ENCODE assay signal across 15 mouse cellular contexts in the genomic region with DNA sequence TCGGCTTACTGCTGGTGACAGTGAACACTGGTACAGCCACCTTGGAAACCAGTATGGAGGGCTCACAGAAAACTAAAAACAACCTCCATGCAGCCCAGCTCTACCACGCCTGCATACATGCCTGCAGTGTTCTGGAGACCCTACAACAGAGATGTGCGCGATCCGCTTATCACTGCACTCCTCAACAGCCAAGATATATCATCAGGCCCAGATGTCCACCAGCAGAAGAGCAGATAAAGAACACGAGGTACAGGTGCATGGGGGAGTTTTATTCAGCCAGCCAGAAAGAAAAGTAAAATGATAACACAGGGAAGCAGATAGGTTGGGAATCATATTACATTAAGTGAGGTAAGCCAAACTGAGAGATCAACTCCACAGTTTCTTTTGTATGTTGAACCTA.
"Had no signal": no experiment of that assay in that cellular context is flagged by ENCODE, and none has a peak within 500 bp of the region (broad histone marks: within the 10 kb centered on the region; RNA-seq: fewer than 3 reads in every experiment).

No protein-coding gene starts in this region.

- H3K4me1 ChIP-seq: limb, embryonic 12.5 days; lung, embryonic 15.5 days; midbrain, embryonic 10.5 days; neural tube, embryonic 13.5 days had no signal

- H3K9me3 ChIP-seq: limb, embryonic 12.5 days; lung, embryonic 15.5 days; midbrain, embryonic 10.5 days; neural tube, embryonic 13.5 days had no signal

- DNase-seq: kidney, adult 2 months; kidney, postnatal 14 days; layer of hippocampus, postnatal 36 days; retina, postnatal 1 day; right cerebral cortex, postnatal 4 days; spleen, adult 18-20 months; thymus, adult 18-20 months; thymus, postnatal 14 days had no signal

- H3K27me3 ChIP-seq: limb, embryonic 12.5 days; lung, embryonic 15.5 days; neural tube, embryonic 13.5 days had no signal

- H3K36me3 ChIP-seq: midbrain, embryonic 10.5 days; neural tube, embryonic 13.5 days had no signal

- ATAC-seq: hindbrain, embryonic 16.5 days; inflammation-experienced regulatory T-cells, adult 6 months; midbrain, embryonic 16.5 days had no signal

- H3K27ac ChIP-seq: limb, embryonic 12.5 days; lung, embryonic 15.5 days; midbrain, embryonic 10.5 days; neural tube, embryonic 13.5 days had no signal

- H3K4me2 ChIP-seq: limb, embryonic 12.5 days; lung, embryonic 15.5 days; neural tube, embryonic 13.5 days had no signal

- H3K9ac ChIP-seq: limb, embryonic 12.5 days; lung, embryonic 15.5 days; neural tube, embryonic 13.5 days had no signal

- H3K4me3 ChIP-seq: limb, embryonic 12.5 days; lung, embryonic 15.5 days; midbrain, embryonic 10.5 days; neural tube, embryonic 13.5 days had no signal
